Mouse (Mus musculus): Measurements from ENCODE around the gene Best2. TPM values are rescaled to one million over a fixed set of nuclear protein-coding genes. Genes with fewer than 3 reads are reported as not detected.
A peak's percentile ranks its signal among the peaks of the same experiment; 100 is the strongest.

Gene Best2
- polyA plus RNA-seq, 1 experiment from 2014 or later = not detected

DNA sequence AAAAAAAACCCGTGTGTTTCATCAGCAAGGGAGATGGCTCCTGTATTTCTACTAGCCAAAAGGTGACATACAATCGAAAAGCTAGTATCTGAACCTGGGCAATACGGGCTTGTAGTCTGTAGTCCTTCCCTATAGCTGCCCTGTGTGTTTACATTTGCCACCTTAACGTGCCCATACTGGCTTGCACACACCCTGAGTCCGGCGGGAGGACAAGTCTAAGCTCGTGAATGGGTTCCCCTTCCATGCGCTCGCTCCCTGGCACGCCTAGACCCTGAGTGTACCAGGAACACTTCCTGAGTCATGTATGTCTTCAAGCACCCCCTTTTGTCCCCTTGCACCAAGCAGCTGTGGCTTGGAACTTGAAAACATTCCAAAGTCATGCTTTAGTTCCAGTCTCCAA lies 2.4 kb upstream of the Best2 start:
- H3K4me3 ChIP-seq = no peak overlapping the region
- 77% methylated on average over 10 of the region's 10 CpGs for WGBS
- no peak overlapping the region for H3K4me2 ChIP-seq
- H3K9ac ChIP-seq = no peak overlapping the region
- H3K4me1 ChIP-seq (replicated peaks) = peaks cover 6% of the 10 kb centered on the region
- no peak overlapping the region for H3K27ac ChIP-seq
- H3K27me3 ChIP-seq = peaks cover 33% of the 10 kb centered on the region
- H3K9me3 ChIP-seq = no peaks in the 10 kb centered on the region
- ATAC-seq (ENCODE audit: low FRiP score) = no peak
- peaks cover 48% of the 10 kb centered on the region for H3K36me3 ChIP-seq

DNA sequence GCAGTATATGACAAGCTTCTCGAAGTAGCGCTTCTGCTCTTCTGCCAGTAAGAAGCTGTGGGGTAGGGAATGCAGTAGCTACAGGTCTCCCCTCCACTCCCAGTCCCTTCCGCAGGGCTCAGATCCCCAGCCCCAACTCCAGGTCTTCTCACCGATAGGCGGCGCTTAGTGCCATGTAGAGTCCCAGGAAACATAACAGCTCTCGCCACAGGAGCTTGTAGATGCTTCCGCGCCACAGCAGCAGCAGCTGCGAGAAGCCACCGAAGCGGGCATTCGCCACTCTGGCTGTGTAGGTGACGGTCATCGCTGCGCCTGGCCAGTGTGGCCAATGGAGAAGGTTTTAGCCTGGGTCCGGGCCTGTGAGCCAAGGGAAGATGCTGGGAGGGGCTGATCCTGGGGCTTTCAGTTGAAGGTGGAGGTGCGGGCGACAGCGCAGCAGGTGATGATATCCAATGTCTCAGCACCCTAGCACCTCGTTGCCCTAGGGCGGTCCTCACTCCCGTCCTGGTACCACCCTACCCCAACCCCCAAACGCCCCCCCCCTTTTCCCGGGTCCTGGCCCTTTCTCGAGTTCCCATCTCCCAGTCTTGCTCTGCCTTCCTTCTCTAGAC lies 996 bp downstream of the Best2 start:
- no peak overlapping the region for H3K27ac ChIP-seq
- peaks cover 6% of the 10 kb centered on the region for H3K4me1 ChIP-seq (replicated peaks)

DNA sequence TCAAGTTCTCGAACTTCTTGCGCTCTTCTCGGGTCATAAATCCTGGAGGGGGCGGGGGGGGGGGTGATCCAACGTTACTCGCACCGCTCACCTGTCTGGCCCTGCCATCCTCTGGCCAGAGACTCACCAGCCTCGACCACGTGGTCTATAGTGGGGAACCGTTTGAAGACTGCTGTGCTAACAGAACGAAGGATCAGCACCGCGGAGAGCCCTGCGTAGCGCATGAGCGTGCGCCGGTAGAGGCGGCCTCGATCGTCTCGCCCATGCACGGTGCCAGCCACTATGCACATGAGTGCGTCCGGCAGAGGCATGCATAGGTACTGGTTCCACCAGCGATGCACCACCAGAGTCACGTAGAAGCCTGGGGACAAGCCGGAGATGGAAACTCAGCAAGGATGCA lies 3.1 kb downstream of the Best2 start:
- no peak for ATAC-seq (ENCODE audit: low FRiP score)
- H3K9ac ChIP-seq = peak overlapping the region; percentile 46; the same call in 1 of the 2 replicates
- H3K4me3 ChIP-seq = no peak overlapping the region
- 18% methylated on average over 28 of the region's 28 CpGs for WGBS
- H3K4me2 ChIP-seq = no peak overlapping the region
- H3K4me1 ChIP-seq (replicated peaks) = peaks cover 6% of the 10 kb centered on the region
- no peaks in the 10 kb centered on the region for H3K36me3 ChIP-seq
- H3K9me3 ChIP-seq = no peaks in the 10 kb centered on the region
- H3K27me3 ChIP-seq = peaks cover 78% of the 10 kb centered on the region
- H3K27ac ChIP-seq = no peak overlapping the region

More for the DNA sequence above, 996 bp downstream of the Best2 start:
- Histone ChIP-seq H3K27me3 (peaks cover 60% of the 10 kb centered on the region), H3K4me2 (peak overlapping the region; percentile 66), H3K9me3 (no peaks in the 10 kb centered on the region), H3K36me3 (peaks cover 14% of the 10 kb centered on the region), H3K9ac (peak overlapping the region; percentile 67), H3K4me3 (peak overlapping the region; percentile 38)
- ATAC-seq (ENCODE audit: low FRiP score) = peak; percentile 80
- WGBS = 5% methylated on average over 25 of the region's 26 CpGs

DNA sequence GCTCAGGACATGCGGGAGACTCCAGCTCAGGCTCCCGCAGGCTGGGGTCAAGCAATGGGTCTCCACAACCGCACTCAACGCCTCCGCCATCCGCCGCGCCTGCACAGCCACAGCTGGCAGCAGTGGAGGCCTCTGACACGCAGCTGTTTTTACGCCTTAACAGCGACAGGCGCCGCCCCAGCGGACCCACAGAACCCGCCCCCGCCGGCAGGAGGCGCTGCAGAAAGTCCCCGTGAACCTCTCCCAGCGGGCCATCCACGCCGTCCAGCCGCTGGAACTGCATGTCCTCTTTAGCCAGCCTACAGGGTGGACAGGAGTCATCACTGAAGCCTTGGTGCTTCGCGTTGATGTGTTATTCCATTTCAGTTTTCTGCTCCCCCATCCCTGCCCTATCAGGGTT lies 6.6 kb downstream of the Best2 start:
- Histone ChIP-seq H3K9ac (no peak overlapping the region), H3K36me3 (peaks cover 3% of the 10 kb centered on the region; the same call in 1 of the 2 replicates), H3K9me3 (no peaks in the 10 kb centered on the region), H3K4me1 (replicated peaks) (no peaks in the 10 kb centered on the region), H3K27me3 (peaks cover 54% of the 10 kb centered on the region), H3K27ac (no peak overlapping the region), H3K4me3 (no peak overlapping the region), H3K4me2 (no peak overlapping the region)
- no peak for ATAC-seq (ENCODE audit: low FRiP score)
- WGBS = 18% methylated on average over 25 of the region's 25 CpGs

DNA sequence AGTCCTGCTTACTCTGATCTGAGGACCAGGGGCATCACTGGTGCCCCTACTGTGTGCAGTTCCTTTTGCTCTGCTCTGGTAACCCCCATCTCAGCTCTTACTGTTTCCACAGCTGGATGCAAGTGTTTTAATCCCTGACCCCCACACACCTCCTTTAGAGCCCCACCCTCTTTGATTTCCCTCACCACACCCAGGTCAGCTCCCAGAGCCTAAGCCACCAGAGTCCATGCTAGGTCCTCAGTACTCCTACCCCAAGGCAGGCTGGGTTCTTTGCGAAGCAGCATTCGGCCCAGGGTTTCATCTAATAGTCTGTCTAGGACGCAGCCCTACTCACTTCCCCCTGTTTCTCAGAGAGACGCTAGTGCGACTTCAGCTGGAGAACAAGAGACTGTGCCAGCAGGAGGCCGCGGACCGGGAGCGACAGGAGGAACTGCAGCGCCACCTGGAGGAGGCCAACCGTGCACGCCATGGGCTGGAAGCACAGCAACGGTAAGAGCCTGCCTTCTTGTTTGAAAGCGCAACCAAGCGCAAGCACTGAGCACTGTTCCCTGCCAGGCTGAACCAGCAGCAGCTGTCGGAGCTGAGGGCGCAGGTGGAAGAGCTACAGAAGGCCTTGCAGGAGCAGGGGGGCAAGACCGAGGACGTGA lies 16.6 kb downstream of the Best2 start:
- H3K4me3 ChIP-seq = peak overlapping the region; percentile 8; the same call in 1 of the 2 replicates
- peaks cover 15% of the 10 kb centered on the region for H3K4me1 ChIP-seq (replicated peaks)
- no peaks in the 10 kb centered on the region for H3K9me3 ChIP-seq
- H3K27ac ChIP-seq = peak overlapping the region; percentile 26; the same call in 1 of the 2 replicates
- H3K9ac ChIP-seq = peak overlapping the region; percentile 53
- peaks cover 38% of the 10 kb centered on the region for H3K27me3 ChIP-seq
- 1% methylated on average over 19 of the region's 19 CpGs for WGBS
- peak overlapping the region; percentile 31 for H3K4me2 ChIP-seq
- ATAC-seq (ENCODE audit: low FRiP score) = peak; percentile 71
- H3K36me3 ChIP-seq = peaks cover 15% of the 10 kb centered on the region

DNA sequence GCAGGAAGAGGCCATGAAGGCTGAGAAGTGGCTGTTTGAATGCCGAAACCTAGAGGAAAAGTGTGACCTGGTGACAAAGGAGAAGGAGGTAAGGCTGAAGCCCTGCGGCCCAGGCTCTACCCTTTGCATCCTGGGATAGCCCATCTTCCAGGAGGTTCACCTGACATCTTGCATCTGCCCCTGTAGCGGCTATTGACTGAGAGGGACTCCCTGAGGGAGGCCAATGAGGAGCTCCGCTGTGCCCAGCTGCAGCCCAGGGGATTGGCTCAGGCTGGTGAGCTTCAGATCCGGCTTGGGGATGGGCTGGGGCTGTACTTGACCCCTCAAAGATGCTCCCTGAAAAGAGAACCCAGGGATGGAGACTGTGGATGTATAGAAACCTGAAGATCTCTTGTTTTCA lies 17.4 kb downstream of the Best2 start:
- no peak overlapping the region for H3K4me3 ChIP-seq
- H3K9me3 ChIP-seq = no peaks in the 10 kb centered on the region
- WGBS = 75% methylated on average over 5 of the region's 5 CpGs
- peaks cover 15% of the 10 kb centered on the region for H3K4me1 ChIP-seq (replicated peaks)
- no peak overlapping the region for H3K9ac ChIP-seq
- H3K36me3 ChIP-seq = peaks cover 9% of the 10 kb centered on the region; the same call in 1 of the 2 replicates
- no peak for ATAC-seq (ENCODE audit: low FRiP score)
- peaks cover 38% of the 10 kb centered on the region for H3K27me3 ChIP-seq
- no peak overlapping the region for H3K27ac ChIP-seq
- H3K4me2 ChIP-seq = no peak overlapping the region

DNA sequence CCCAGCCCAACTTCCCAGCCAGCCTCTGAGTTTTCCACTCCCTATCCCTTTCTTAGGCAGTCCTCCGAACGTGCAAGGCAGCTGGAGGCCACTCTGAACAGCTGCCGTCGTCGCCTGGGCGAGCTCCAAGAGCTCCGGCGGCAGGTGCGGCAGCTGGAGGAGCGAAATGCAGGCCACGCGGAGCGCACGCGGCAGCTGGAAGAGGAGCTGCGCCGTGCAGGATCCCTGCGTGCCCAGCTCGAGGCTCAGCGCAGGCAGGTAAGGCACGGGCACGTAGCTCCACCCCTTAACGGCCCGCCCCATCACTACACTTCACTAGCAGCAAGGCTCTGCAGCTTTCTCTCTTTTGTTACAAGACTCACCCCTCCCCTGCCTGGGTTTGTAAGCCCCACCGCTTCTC lies 18.7 kb downstream of the Best2 start:
- Histone ChIP-seq H3K27ac (no peak overlapping the region), H3K4me3 (no peak overlapping the region), H3K36me3 (peaks cover 9% of the 10 kb centered on the region; the same call in 1 of the 2 replicates), H3K4me1 (replicated peaks) (peaks cover 22% of the 10 kb centered on the region), H3K27me3 (peaks cover 38% of the 10 kb centered on the region), H3K4me2 (0 out of 2 replicates have a peak overlapping the region, but pooled peaks have one; percentile 15), H3K9ac (no peak overlapping the region), H3K9me3 (no peaks in the 10 kb centered on the region)
- WGBS = 14% methylated on average over 25 of the region's 25 CpGs
- ATAC-seq (ENCODE audit: low FRiP score) = no peak

DNA sequence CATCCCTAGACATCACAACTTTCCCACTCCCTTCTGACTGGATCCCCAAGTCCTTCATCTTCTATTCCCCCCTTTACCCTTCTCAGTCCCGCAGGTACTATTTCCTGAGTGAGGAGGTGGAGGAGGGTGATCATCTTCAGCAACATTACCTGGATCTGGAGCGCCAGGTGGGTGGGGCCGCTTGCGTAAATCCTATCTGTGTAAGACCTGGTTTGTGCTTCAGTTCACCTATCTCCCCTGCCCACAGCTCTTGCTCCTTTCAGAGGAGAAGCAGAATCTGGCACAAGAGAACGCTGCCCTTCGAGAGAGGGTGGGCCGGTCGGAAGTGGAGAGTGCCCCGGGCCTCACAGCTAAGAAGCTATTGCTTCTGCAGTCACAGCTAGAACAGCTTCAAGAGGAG lies 20.0 kb downstream of the Best2 start:
- H3K27me3 ChIP-seq = peaks cover 38% of the 10 kb centered on the region
- H3K4me2 ChIP-seq = no peak overlapping the region
- H3K9ac ChIP-seq = no peak overlapping the region
- WGBS = 89% methylated on average over 9 of the region's 9 CpGs
- peaks cover 29% of the 10 kb centered on the region for H3K4me1 ChIP-seq (replicated peaks)
- H3K9me3 ChIP-seq = no peaks in the 10 kb centered on the region
- H3K4me3 ChIP-seq = no peak overlapping the region
- no peak for ATAC-seq (ENCODE audit: low FRiP score)
- no peak overlapping the region for H3K27ac ChIP-seq
- H3K36me3 ChIP-seq = peaks cover 9% of the 10 kb centered on the region; the same call in 1 of the 2 replicates

DNA sequence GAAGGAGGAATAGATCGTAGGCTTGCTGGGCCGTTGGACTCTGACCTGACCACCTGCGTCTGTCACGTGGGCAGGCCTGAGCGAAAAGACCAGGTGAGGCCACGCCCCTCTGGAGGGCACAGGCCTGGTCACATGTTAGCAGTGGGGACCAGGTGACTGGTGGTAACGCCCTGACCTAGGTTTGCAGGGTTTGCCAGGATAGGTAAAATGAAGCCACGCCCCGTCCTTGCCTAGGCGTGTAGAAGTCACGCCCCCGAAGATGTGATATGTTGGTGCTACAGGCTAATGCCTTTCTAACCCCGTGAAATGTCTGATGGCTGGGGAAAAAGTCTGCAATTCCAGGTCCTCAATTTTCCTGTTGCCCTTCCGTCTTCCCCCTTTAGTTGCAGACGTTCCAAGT lies 23.5 kb downstream of the Best2 start:
- Histone ChIP-seq H3K27me3 (peaks cover 56% of the 10 kb centered on the region), H3K36me3 (peaks cover 3% of the 10 kb centered on the region; the same call in 1 of the 2 replicates), H3K9me3 (no peaks in the 10 kb centered on the region), H3K4me3 (peak overlapping the region; percentile 55), H3K9ac (peak overlapping the region; percentile 78), H3K4me2 (peak overlapping the region; percentile 86), H3K4me1 (replicated peaks) (peaks cover 29% of the 10 kb centered on the region), H3K27ac (peak overlapping the region; percentile 73)
- peak; percentile 55 for ATAC-seq (ENCODE audit: low FRiP score)
- WGBS = 3% methylated on average over 15 of the region's 15 CpGs

DNA sequence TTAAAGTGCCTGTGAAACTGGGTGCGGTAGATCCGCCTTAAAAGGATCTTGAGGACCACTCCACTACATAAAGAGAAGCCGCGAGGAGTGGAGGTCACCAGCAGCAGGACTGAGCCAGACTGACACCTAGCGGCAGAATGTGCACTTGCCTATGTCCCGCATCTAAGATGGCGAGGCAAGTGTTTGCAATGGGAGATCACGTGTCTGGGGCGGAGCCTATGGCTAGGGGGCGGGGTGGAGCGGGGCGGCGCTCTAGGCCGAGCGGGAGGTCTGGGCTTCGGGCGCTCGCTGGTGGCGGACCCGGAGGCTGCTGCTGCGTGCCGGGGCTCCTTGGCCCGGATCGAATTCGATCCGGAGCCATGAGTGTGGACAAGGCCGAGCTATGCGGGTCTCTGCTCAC lies 24.0 kb downstream of the Best2 start, which contains the start of gene Hook2:
Gene Hook2, plus strand, starts transcription at position 255 of the 400 bp plus-strand sequence.
- Histone ChIP-seq H3K4me1 (replicated peaks) (peaks cover 30% of the 10 kb centered on the region), H3K27ac (peak within 1 kb of the TSS; percentile 85), H3K4me2 (peak within 1 kb of the TSS; percentile 86), H3K27me3 (peaks cover 55% of the 10 kb centered on the region), H3K9me3 (no peaks in the 10 kb centered on the region), H3K4me3 (peak within 1 kb of the TSS; percentile 55), H3K9ac (peak within 1 kb of the TSS; percentile 78), H3K36me3 (no peaks in the 10 kb centered on the region; the same call in 1 of the 2 replicates)
- 0% methylated on average over 28 of the region's 28 CpGs for WGBS
- peak; percentile 89 for ATAC-seq (ENCODE audit: low FRiP score)

DNA sequence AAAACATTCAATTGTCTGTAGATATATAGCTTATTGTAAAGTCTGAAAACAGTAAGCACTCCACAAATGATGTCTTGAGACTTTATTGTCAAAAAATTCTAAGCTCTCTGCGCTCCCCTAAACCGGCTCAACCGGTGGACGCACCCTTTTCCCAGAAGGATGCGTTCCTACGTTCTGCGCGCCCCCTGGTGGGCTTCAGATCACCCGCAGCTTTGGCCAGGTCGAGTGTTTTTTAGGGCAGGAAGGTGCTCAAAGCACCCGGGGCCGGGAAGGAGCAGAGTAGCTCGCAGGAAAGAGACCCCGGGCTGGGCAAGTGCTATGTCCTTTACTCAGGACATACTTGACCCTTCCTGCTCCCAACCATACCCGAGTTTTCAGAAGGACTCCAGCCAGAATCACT lies 24.5 kb downstream of the Best2 start:
- peak; percentile 60 for ATAC-seq (ENCODE audit: low FRiP score)

DNA sequence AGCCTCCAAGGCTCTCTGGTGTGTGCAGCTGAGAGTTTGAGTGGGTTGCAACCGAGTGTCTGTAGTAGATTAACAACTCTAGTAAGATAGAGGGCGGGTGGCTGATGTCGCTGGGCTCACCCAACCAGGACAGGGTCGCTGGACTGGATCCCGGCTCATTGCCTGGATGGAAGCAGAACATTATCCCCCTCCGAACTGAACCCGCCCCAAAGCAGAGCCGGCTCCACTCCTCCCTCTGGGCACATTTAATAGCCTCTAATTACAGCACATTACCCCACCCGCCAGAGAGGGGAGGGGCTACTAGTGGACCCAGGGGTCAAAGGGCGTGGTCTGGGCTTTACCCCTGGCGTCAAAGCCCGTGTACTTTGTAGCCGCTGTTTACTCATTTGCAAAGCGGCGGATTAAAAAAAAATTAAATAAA lies 25.0 kb downstream of the Best2 start:
- Histone ChIP-seq H3K4me3 (no peak overlapping the region), H3K9me3 (no peaks in the 10 kb centered on the region), H3K4me2 (peak overlapping the region; percentile 86), H3K27me3 (peaks cover 51% of the 10 kb centered on the region), H3K9ac (peak overlapping the region; percentile 75; the same call in 1 of the 2 replicates), H3K4me1 (replicated peaks) (peaks cover 40% of the 10 kb centered on the region), H3K36me3 (no peaks in the 10 kb centered on the region), H3K27ac (no peak overlapping the region)
- no peak for ATAC-seq (ENCODE audit: low FRiP score)
- WGBS = 16% methylated on average over 15 of the region's 15 CpGs

More for the DNA sequence above, 24.5 kb downstream of the Best2 start:
- H3K27me3 ChIP-seq = peaks cover 51% of the 10 kb centered on the region
- H3K4me2 ChIP-seq = peak overlapping the region; percentile 86
- no peaks in the 10 kb centered on the region for H3K9me3 ChIP-seq
- no peaks in the 10 kb centered on the region for H3K36me3 ChIP-seq
- whole genome bisulfite sequencing = under 1% methylated on average over 15 of the region's 15 CpGs
- peak overlapping the region; percentile 75 for H3K9ac ChIP-seq
- peak overlapping the region; percentile 85 for H3K27ac ChIP-seq
- H3K4me3 ChIP-seq = peak overlapping the region; percentile 55
- H3K4me1 ChIP-seq (replicated peaks) = peaks cover 36% of the 10 kb centered on the region

All from hindbrain, embryonic 13.5 days (tissue).